Mouse (Mus musculus): Measurements from ENCODE around the gene Olfr295.

Gene Olfr295

GRCm38 (mm10) chr7:86583562-86583961 lies at the start of gene Olfr295:
TSS of gene Olfr295 (plus strand) at chr7:86583862.
- DNase-seq (ENCODE audit: low read depth) = no peak

GRCm38 (mm10) chr7:86616543-86616942 lies 32.9 kb downstream of the Olfr295 start, which contains the start of gene Olfr294:
TSS of gene Olfr294 (minus strand) at chr7:86616643.
- DNase-seq (ENCODE audit: low read depth) = no peak
